14 mouse cellular contexts compared by ENCODE assay signal in the genomic region with DNA sequence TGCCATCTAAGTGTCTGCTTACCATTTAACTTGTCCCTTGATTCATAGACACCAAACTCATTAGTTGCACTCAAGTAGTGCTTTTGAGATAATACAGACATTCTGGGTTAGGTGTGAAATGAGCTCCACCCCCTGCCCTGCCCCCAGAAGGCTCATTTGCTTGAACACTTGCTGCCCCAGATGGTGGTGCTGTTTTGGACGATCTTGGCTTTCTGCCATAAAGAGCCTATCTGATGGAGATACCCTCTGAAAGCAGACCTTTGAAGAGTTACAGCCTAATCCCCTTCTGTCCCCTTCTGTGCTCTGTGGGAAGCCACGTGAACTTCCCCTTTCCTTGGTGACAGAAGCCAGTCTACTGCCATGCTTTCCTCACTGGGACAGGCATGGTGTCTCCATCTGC.
DNase-seq lines count a peak whose midpoint lies in the region.
"Had no signal": no experiment of that assay in that cellular context is flagged by ENCODE, and none has a peak within 500 bp of the region (broad histone marks: within the 10 kb centered on the region; RNA-seq: fewer than 3 reads in every experiment).

No protein-coding gene starts in this region.

- peak; percentile 55 to 61 for DNase-seq in cerebellum, postnatal 10 days
- no peak for DNase-seq in cerebellum, postnatal 36 days
- peak; percentile 37 for DNase-seq in left cerebral cortex, postnatal 4 days
- no peak for DNase-seq in left cerebral cortex, postnatal 36 days (ENCODE audit: low spot score in 2 of 2)
- peak; percentile 83 for DNase-seq in retina, postnatal 1 day
- DNase-seq in retina, embryonic 14.5 days (ENCODE audit: low spot score), result no peak
- no peak for DNase-seq in kidney, adult 11 months
- no peak for DNase-seq in c-Kit-positive CD71-positive TER-119-positive erythroid progenitor cells, embryonic 14.5 days (ENCODE audit: low spot score)
- DNase-seq: adrenal gland, postnatal 14 days; B cell, adult 2 months; cerebellum, adult 2 months; cerebellum, postnatal 14 days; gastrocnemius, postnatal 36 days; heart, postnatal 36 days had no signal

- intact Hi-C loops in left cerebral cortex, postnatal 4 days (cut with DNase I), result no loop called here
- intact Hi-C loops in left cerebral cortex, postnatal 36 days (cut with DNase I), result no loop called here

Comparison
In these comparisons a context has a peak if more than half of its experiments do, and no peak if none do; other contexts are left out.
1. DNase-seq: peak in cerebellum, postnatal 10 days (2 of 2), left cerebral cortex, postnatal 4 days (single experiment) and retina, postnatal 1 day (single experiment); none in cerebellum, postnatal 36 days (0 of 2), left cerebral cortex, postnatal 36 days (0 of 2), retina, embryonic 14.5 days (single experiment), kidney, adult 11 months (single experiment) and c-Kit-positive CD71-positive TER-119-positive erythroid progenitor cells, embryonic 14.5 days (single experiment).